Mouse (Mus musculus): ENCODE measurements around the gene 4930438A08Rik.
"Not testable (repeated sequence)": the region's sequence is repeated elsewhere in the genome, so short reads cannot be mapped to it uniquely, and the experiment has no call there.

4930438A08Rik gene

DNA sequence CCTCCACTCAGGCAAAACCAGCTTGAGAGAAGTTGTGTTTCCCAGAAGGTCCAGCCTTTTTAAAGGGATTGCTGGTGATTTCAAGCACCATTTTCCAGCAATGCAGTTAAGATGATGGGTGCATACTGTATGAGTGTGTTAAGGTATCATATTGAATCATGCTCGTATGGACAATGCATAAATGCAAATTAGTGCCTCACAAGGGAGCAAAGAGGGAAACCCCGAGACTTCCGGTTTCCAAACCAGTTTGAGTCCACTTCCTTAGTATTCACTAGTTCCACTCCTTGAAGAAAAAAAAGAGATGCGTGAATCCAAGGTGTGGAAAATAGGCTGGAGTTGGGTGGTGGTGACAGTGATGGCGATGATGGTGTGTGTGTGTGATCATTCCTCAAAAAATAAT lies 7.9 kb downstream of the 4930438A08Rik start:
- DNase-seq (ENCODE audit: low read depth) = no peak

DNA sequence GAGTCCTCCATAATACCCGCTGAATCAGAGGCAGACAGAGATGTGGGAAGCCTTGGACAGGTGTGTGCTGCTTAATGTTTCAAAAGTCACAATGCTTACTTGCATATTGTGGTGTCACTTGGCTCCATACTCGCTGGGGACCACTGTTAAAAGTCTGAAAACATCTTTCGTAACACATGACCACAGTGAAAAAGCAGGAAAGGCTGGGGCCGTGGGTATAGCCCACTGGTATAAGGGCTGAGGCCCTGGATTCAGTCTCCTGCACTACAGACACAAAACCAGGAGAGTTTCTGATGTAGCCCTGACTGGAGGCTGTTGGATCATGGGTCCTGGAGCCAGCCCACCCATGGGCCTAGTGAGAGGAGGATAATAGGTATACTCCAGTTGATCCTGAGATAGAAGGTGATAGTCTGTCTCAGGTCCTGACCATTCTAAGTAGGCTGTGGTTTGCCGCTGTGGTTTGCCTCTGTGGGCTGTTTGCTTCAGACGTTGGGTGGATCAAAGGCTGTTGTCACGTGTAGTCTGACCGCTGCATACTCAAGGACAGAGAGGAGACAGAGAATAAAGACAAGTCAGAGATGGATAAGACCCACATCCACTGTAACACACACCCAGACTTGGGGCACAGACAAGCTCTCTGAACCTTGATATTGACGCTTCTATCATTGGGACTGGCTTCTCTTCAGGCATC lies 15.5 kb downstream of the 4930438A08Rik start:
- DNase-seq (ENCODE audit: low read depth) = no peak

DNA sequence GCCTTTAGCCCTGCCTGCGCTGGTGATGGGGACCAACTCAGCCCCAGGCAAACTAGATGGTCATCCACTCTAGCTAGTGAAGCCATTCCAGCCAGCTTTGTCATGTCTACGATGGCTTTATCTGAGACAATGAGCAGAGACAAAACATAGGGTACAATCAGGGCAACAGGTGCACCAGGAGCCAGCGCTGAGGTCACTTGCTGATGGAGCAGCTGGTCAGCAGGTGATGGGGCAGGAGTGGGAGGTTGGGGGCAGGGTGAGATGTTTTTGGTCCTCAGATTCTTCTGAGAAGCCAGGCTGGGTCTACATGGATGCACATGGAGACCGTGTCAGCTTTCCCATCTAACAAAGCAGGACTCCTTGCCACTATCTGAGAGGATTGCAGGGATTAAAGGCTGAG lies 16.2 kb downstream of the 4930438A08Rik start:
- no peak for DNase-seq (ENCODE audit: low read depth)

DNA sequence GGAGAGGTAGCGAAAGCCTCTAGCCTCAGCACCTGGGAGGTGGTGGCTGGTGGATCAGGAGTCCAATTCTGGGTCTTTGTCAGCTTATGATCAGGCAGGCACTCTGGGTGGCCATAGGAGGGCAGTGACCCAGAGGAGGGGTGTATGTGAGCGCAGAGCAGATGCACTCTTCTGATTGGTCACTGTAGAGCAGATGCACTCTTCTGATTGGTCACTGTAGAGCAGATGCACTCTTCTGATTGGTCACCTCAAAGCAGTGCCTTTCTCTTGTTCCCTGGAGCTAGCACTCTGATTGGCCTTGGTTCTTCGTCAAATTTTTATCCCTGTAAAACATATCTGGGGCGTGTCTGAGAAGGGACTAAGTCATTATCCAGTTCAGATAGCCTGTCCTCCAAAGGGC lies 18.2 kb downstream of the 4930438A08Rik start:
- no peak for DNase-seq (ENCODE audit: low read depth)

DNA sequence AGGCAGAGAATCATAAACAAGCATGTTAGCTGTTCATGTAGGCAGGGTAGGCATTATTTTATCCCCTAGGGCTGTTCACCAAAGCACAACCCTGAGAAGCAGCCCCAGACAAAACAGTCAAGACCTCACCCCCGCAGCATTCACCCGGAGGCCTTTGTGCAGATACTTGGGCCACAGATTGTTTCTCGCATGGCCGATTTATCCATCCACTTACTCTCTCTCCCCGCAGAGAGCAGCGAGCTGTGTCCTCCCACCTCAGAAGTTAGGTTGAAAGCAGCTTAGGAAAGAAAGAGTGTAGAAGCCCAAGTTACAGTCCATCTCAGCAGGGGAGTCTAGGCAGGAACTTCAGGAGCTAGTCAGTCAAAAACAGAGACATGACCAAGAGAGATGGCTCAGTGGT lies 22.8 kb downstream of the 4930438A08Rik start:
- DNase-seq (ENCODE audit: low read depth) = no peak

DNA sequence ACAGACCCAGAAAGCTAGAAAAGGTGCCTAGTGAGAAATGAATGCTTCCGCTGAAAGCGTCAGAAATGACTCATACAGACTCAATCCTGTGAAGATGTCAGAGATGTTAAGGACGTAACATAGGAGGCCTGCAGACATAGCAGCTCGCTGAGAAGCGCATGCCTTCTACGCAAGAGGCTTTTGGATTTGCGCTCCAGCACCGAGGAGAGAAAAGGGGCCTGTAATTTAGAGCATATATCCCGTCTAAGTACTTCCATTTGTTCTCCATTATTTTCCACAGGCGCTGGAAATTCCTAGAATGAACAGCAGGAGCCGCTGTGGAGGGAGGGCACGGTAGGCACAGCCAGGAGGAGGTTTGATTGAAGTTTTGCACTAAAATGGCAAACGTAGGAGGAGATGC lies 26.5 kb downstream of the 4930438A08Rik start:
- peak; percentile 60 for DNase-seq (ENCODE audit: low read depth)

DNA sequence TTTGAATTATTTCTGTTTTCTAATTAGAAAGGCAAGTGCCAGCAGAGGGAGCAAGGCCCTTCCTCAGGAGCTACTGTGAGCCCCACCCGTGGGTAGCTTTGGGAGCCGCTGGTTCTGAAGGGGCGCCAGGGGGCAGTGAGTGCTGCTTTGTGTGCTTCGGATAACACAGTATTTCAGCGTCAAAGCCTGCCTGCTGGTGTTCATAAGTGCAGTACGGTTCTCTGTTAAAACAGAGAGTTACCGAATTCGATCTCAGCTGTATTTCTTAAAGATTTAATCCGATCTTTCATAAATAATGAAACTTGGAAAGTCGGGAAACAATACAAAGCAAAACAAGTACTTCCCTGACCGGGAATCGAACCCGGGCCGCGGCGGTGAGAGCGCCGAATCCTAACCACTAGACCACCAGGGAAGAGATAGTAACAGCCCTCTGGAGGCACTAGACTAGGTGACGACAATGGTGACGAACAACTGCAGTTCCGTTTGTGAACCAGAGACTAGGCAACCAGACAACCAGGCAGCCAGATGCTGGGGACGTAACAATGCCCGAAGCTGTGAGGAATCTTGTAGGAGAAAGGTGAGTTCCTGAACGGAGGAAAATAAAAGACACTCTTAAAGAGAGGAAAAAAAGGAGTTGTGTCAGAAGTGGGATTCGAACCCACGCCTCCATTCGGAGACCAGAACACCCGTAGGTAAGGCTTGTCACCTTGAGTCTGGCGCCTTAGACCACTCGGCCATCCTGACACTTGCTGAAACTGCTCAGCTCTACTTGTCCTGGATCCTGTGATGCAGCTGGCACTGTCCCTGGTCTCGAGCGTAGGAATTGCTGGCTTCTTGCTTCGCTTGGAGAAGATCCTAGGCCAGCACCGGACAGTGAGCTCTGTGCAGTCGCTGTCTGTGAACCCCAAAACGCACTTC lies 27.5 kb downstream of the 4930438A08Rik start:
- DNase-seq (ENCODE audit: low read depth) = peak; percentile 97

DNA sequence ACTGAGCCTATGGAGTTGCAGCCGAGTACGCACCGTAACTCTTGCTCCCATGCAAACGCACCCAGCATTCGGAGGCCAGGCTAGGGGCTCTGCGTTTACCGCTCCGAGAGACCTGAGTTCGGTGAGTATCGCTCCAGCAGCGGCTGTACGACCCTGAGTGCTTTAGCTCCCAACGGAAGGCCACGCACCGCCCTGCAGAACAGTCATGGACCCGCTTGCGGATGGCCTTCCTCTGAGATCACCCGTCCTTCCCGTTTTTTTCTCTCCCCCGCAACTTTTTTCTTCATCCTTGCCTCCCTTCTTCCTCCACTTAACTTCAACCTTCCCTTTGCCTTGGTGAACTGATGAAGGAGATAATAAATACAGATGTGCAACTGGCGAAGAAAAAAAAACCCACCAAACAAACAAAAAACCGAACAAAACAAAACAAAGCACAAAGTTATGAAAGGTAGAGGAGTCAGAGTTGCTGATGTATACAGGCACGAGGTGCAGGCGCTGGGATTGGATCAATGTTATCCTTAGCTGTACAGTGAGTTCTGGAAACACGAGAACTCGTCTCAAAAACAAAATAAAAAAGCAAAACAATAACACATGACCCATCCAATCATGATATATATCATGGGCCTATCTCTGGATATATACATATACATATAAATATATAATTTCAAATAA lies 28.3 kb downstream of the 4930438A08Rik start:
- no peak for DNase-seq (ENCODE audit: low read depth)

DNA sequence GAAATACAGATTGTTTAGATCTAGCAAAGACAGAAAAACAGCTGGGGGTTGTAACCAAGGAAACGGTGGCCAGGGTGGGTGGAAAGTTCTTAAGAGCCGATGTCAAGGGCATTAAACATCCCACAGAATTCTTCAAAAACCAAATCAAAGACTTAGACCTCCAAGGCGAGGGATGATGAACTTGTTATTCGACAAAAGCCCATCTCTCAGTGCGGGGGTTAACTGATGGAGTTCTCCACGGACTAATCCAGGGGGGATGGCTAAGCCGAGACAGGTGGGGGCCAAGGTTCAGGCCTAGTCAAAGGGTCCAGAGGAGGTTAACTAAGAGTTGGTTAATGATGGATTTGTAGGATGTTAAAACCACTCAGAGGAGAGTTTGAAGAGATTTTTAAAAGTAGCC lies 29.0 kb downstream of the 4930438A08Rik start:
- no peak for DNase-seq (ENCODE audit: low read depth)

DNA sequence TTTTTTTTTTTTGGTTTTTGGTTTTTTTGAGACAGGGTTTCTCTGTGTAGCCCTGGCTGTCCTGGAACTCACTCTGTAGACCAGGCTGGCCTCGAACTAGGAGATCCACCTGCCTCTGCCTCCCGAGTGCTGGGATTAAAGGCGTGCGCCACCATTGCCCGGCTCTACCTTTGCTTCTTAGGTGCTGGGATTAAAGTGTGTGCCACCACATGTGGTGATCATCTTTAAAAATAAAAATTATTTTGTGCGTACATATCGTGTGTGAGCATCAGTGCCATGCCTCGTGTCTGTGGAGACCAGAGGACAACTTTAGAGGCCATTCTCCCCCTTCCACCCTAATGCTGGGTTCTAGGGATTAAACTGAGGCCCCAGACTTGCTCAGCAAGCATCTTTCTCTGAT lies 30.7 kb downstream of the 4930438A08Rik start:
- DNase-seq (ENCODE audit: low read depth) = not testable (repeated sequence)

DNA sequence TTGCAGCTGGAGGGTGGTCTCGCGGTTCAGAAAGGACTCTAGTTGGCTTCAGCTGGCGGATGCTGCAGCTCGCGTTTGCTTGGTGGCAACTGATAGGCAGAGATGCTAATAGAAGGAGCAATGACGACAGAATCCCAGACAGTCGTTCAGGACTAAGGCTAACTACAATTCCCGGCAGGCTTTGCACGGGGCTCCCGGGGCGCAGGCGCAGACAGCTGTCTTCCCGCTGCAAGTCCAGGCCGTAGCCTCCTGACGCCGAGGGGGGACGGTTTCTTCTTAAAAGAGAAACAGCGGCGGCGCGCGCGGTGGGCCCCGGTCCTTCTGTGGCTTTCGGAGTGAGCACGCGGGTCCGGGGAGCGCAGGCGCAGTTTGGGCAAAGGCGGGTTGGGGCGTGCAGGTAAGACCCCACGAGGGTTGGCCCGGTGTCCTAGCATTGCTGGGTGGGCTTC lies 32.3 kb downstream of the 4930438A08Rik start, which contains the start of gene Zfp692:
TSS of gene Zfp692 (plus strand) at position 210 of the 449 bp plus-strand sequence.
- DNase-seq (ENCODE audit: low read depth) = peak; percentile 62

DNA sequence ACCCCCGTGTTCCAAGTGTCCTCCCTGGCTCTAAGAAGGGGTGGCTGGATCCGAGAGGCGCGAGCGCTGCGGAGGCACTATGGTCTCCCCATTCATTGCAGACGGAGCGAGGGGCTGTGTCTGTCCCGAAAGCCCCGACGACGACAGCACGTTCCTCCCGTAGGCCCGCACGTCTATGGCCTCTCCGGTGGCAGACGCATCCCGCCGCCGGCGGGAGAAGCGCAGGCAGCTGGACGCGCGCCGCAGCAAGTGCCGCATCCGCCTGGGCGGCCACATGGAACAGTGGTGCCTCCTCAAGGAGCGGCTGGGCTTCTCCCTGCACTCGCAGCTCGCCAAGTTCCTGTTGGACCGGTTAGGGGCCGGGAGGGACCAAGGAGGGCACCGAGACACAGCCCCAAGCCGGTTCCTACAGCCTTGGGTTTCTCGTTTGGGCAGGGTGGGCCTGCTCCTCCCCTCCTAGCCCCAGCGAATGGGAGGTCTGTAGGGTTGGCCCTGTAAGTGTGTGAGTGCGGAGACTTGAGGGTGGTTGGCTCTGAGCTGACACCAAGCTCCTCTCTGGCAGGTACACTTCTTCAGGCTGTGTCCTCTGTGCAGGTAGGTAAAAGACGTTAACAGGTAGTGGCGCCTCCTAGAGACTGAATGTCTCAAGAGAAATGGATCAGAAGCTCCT lies 32.9 kb downstream of the 4930438A08Rik start:
- no peak for DNase-seq (ENCODE audit: low read depth)

DNA sequence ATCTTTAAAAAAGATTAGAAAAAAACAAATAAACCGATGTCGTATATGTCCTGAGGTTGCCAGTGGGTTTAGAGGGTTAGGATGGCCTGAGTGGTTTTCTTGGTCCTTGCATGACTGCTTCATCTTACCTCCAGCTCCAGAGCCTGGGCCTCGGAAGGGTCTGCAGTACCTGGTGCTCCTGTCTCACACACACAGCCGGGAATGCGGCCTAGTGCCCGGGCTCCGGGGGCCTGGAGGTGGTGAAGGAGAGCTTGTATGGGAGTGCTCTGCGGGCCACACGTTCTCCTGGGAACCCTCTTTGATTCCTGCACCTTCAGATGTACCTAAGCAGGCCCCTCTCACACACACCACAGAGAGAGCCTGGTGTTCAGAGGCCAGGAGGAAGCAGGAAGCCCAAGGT lies 34.1 kb downstream of the 4930438A08Rik start:
- DNase-seq (ENCODE audit: low read depth) = no peak

DNA sequence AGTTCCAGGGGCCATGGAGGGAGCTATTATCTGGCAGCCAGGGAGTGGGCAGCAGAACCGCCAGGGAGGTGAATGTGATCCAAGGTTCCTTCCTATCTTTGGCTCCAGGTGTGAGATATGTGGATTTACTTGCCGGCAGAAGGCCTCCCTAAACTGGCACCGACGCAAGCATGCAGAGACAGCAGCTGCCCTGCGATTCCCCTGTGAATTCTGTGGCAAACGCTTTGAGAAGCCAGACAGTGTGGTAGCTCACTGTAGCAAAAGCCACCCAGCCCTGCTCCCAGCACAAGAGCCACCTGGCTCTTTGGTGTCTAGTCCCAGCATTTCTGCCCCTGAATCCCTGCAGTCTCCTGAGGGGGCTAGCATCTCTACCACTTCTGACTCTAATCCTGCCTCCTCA lies 39.5 kb downstream of the 4930438A08Rik start:
- DNase-seq (ENCODE audit: low read depth) = no peak

DNA sequence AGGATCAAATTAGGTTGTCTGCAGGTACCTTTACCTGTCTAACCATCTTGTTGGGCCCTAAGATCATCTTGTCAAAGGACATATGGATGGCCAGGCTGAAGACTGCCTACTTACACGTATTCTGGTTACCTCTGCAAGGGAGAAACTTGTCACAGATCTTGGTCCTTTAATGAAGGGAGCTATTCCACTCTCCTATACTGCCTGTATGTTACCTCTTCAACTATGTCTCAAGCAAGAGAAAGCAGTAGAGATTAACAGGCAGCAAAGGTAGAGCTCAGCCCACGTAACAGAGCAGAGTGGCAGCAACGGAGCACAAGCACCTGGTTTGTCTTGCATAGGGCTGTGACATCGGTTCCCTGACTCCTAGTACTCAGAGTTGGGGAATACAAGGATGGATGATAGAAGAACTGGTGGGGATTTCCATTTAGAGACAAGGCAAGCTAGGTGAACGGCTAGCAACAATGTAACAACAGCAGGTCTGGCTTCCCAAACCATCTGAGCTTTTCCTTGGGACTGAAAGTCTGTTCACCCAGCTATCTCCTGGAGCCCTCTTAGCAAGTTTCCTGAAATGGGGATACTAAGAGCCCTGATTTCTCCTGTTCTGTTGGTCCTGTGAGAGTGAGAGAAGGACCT lies 41.1 kb downstream of the 4930438A08Rik start:
- no peak for DNase-seq (ENCODE audit: low read depth)

DNA sequence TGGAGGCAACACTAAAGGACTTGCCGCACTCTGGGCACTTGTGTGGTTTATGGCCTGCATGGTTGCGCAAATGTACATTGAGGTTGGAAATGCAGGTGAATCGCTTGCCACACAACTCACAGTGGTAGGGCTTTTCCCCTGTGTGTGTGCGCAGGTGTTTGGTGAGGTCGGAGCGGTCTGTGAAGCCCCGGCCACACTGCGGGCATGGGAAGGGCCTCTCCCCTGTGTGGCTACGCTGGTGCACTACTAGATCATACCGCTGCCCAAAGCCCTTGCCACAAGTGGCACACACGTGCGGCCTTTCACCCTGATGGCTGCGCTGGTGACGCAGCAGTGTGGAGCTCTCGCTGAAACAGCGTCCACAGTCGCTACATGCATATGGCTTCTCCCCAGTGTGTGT lies 41.7 kb downstream of the 4930438A08Rik start:
- DNase-seq (ENCODE audit: low read depth) = no peak

DNA sequence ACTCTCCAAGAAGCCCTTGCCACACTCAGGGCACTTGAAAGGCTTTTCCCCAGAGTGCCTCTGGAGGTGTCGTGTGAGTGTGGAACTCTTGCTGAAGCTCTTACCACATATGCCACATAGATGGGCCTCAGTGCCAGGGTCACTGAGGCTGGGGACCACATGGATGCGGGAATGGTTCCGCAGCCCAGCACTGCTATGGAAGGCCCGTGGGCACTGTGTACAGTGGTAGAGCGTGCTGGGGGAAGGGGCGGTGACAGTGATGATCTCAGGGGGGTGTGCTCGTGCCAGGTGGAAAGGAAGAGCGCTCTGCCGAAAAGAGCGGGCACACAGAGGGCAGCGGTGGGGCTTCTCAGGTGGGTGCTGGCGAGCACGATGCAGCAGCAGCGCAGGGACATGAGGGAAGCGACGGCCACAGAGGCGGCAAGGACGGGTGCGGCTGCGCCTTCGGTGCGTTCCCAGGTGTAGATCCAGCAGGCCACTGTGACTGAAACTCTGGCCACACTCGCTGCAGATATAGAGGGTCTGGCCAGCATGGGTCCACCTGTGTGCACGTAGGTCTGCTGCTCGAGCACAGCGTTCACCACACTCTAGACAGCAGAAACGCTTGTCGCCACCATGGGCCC lies 42.3 kb downstream of the 4930438A08Rik start:
- no peak for DNase-seq (ENCODE audit: low read depth)

DNA sequence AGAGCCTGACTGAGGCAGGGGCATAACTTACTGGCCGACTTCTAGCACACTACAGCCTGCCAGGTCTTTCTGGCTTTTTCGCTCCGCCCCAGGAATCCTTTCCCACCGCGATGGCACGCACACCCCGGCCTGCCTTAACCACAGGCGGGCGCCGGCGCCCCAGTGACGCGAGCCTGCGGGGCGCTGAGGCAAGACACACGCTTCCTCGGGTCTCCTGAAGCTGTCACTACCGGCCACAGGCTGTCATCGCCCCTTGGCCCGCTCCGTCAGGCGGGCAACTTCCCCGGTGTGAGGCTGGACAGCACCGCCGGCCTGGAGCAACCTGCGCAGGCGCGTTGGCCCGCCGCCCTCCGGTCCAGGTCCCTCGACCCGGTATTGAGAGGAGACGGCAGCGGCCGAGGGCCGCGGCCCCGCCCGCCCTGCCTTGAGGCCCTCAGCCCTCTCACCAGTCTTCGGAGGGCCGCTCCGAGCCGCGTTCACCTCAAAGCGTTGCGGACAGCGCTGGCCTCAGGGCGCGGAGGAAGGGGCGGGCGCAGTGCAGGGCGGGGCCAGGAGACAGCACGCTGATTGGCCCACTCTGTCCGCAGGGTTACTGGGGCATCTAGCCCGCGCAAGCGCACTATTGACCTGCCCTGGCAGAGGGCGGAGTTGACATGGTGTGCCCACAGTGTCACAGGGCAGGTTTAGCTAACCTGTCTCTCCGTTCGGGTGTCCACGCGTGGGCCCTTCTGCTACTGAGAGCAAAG lies 48.4 kb downstream of the 4930438A08Rik start:
- peak; percentile 85 for DNase-seq (ENCODE audit: low read depth)

DNA sequence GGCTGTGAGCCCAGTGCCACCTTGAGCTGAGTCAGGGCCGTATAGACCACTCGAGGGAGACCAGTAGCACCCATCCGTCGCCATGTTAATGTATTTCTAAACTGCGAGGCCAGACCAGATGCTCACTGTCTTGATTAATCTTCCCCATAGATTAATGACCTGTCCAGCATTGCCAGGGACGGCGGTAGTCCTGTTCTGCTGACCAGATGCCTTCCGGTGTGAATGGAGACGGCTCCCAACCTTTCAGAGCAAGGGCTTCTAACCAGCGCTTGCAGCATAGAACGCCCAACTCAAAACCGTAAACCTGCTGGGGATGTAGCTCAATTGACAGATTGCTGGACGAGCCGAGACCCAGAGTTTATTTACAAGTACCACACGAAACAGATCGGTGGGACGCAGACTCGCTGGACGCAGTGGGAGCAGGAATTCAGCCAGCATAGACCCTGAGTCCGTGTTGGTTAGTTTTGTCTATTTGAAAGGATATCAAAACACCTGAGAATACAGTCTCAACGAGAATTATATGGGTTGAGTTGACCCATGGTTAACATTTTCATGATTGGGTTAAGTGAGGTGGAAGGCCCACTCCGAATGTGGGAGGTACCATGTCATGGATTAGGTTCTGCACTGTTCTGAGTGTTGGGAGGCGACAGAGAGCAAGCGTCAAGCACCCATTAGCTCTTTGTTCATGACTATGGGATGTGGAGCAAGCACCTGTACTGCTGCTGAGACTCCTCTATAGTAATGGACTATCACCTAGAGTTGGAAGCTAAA lies 49.2 kb downstream of the 4930438A08Rik start:
- DNase-seq (ENCODE audit: low read depth) = no peak

Data from fibroblast of lung, adult 2 months (primary cell).